Mouse (Mus musculus): ENCODE data around the gene Ccdc71. TPM values are rescaled to one million over a fixed set of nuclear protein-coding genes. Genes with fewer than 3 reads are reported as not detected.

The Ccdc71 gene
- total RNA-seq, 2 experiments from 2014 or later: 47.1 to 59.1 TPM

- no peak for DNase-seq (ENCODE audit: low spot score in 2 of 2)
Measured at GRCm38 (mm10) chr9:108455747-108456571, 4.4 kb upstream of the Ccdc71 start.

- DNase-seq (ENCODE audit: low spot score in 2 of 2): no peak
Measured at GRCm38 (mm10) chr9:108456953-108457352, 3.4 kb upstream of the Ccdc71 start.

GRCm38 (mm10) chr9:108459939-108460318 lies 398 bp upstream of the Ccdc71 start:
- no peak for DNase-seq (ENCODE audit: low spot score in 2 of 2)

- no peak for DNase-seq (ENCODE audit: low spot score in 2 of 2)
Measured at GRCm38 (mm10) chr9:108461181-108461631, 879 bp downstream of the Ccdc71 start, which contains the start of gene Klhdc8b. TSS of gene Klhdc8b (minus strand) at chr9:108461581.

GRCm38 (mm10) chr9:108461675-108462074 lies 1.3 kb downstream of the Ccdc71 start:
- DNase-seq (ENCODE audit: low spot score in 2 of 2): no peak

- no peak for DNase-seq (ENCODE audit: low spot score in 2 of 2)
Measured at GRCm38 (mm10) chr9:108462192-108462591, 1.9 kb downstream of the Ccdc71 start.

- no peak for DNase-seq (ENCODE audit: low spot score in 2 of 2)
Measured at GRCm38 (mm10) chr9:108463713-108464112, 3.4 kb downstream of the Ccdc71 start.

GRCm38 (mm10) chr9:108466219-108466618 lies 5.9 kb downstream of the Ccdc71 start:
- DNase-seq (ENCODE audit: low spot score in 2 of 2): no peak

- DNase-seq (ENCODE audit: low spot score in 2 of 2): no peak
Measured at GRCm38 (mm10) chr9:108469430-108469829, 9.1 kb downstream of the Ccdc71 start.

GRCm38 (mm10) chr9:108469845-108470244 lies 9.5 kb downstream of the Ccdc71 start:
- DNase-seq (ENCODE audit: low spot score in 2 of 2): no peak

GRCm38 (mm10) chr9:108474528-108474927 lies 14.2 kb downstream of the Ccdc71 start:
- no peak for DNase-seq (ENCODE audit: low spot score in 2 of 2)

GRCm38 (mm10) chr9:108478638-108479156 lies 18.4 kb downstream of the Ccdc71 start:
- DNase-seq (ENCODE audit: low spot score in 2 of 2): peak; percentile 47 to 52

- no peak for DNase-seq (ENCODE audit: low spot score in 2 of 2)
Measured at GRCm38 (mm10) chr9:108479241-108479640, 18.9 kb downstream of the Ccdc71 start.

- no peak for DNase-seq (ENCODE audit: low spot score in 2 of 2)
Measured at GRCm38 (mm10) chr9:108479721-108480351, 19.5 kb downstream of the Ccdc71 start, which contains the start of gene Lamb2. TSS of gene Lamb2 (plus strand) at chr9:108479736.

- DNase-seq (ENCODE audit: low spot score in 2 of 2): no peak
Measured at GRCm38 (mm10) chr9:108480813-108481519, 20.6 kb downstream of the Ccdc71 start.

GRCm38 (mm10) chr9:108481520-108482210 lies 21.3 kb downstream of the Ccdc71 start:
- DNase-seq (ENCODE audit: low spot score in 2 of 2): no peak

- no peak for DNase-seq (ENCODE audit: low spot score in 2 of 2)
Measured at GRCm38 (mm10) chr9:108483051-108483790, 22.9 kb downstream of the Ccdc71 start.

- no peak for DNase-seq (ENCODE audit: low spot score in 2 of 2)
Measured at GRCm38 (mm10) chr9:108484021-108484420, 23.7 kb downstream of the Ccdc71 start.

- DNase-seq (ENCODE audit: low spot score in 2 of 2): no peak
Measured at GRCm38 (mm10) chr9:108485301-108485875, 25.1 kb downstream of the Ccdc71 start.

Data from adrenal gland, postnatal 4 days (tissue).